Mouse (Mus musculus) liver, embryonic 14.5 days (tissue): Measurements from ENCODE around the gene Chst11.

ENCODE experiments used
- CTCF ChIP-seq: IDR thresholded peaks from 2 replicates; pipeline ENCODE4 v1.5.1; 2016; ENCODE audit warnings: antibody characterized with exemption, low read depth, control low read depth
- EP300 ChIP-seq: IDR thresholded peaks from 2 replicates; pipeline ENCODE4 v1.6.1; 2016; ENCODE audit warnings: antibody characterized with exemption, low read depth

DNA sequence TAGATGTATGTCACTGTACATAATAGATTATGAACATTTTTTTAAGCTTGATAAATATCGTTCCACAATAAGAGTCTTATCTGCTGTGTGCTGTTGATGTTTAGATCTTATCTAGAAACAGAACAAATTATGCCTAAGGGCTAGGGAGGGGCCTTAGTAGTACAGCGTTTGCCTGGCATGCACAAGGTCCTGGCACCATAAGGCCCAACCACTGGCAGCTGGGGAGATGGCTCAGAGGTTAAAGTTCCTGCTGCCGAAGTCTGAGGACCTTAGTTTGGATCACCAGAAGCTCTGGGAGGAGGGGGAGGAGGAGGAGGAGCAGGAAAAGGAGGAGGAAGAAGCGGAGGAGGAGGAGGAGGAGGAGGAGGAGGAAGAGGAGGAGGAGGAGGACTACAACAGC lies 135.6 kb downstream of the Chst11 start:
- no peak for TF ChIP-seq EP300
- TF ChIP-seq CTCF, result no peak
